Mouse (Mus musculus) forebrain, postnatal 0 days (tissue): Measurements from ENCODE around the gene Gm45716. TPM values are rescaled to one million over a fixed set of nuclear protein-coding genes. Genes with fewer than 3 reads are reported as not detected.
A peak's percentile ranks its signal among the peaks of the same experiment; 100 is the strongest.

ENCODE experiments used
- ATAC-seq: fragments of 200-750 bp; cut with Nextera tagmentation; 2 replicates; pipeline ENCODE4 v1.8.0; 2017; ENCODE audit warnings: mild to moderate bottlenecking, moderate library complexity
- DNase-seq: peaks from one replicate; pipeline ENCODE4 v3.0.0-alpha.2; 2015
- H3K27ac ChIP-seq: fragments of 300-500 bp; sonication (generic); 2 replicates; pipeline ENCODE4 v1.5.1; 2014; ENCODE audit warnings: low read depth, mild to moderate bottlenecking, antibody characterized with exemption, low read length, moderate library complexity, mixed read lengths
- H3K27me3 ChIP-seq: fragments of 300-500 bp; sonication (generic); 2 replicates; pipeline ENCODE4 v1.6.1; 2014; ENCODE audit warnings: mild to moderate bottlenecking, low read length, mixed read lengths; ENCODE audit not compliant: insufficient read depth
- H3K36me3 ChIP-seq: fragments of 300-500 bp; sonication (generic); 2 replicates; pipeline ENCODE4 v1.6.1; 2014; ENCODE audit warnings: mild to moderate bottlenecking, moderate library complexity; ENCODE audit not compliant: insufficient read depth
- H3K4me1 ChIP-seq: fragments of 300-500 bp; sonication (generic); 2 replicates; pipeline ENCODE4 v1.6.1; 2014; ENCODE audit warnings: antibody characterized with exemption; ENCODE audit not compliant: insufficient read depth
- H3K4me2 ChIP-seq: fragments of 300-500 bp; sonication (generic); 2 replicates; pipeline ENCODE4 v1.6.1; 2014; ENCODE audit warnings: low read depth, mild to moderate bottlenecking, moderate library complexity
- H3K4me3 ChIP-seq: fragments of 300-500 bp; sonication (generic); 2 replicates; pipeline ENCODE4 v1.5.1; 2014; ENCODE audit warnings: low read depth, low read length, mixed read lengths
- H3K9ac ChIP-seq: fragments of 300-500 bp; sonication (generic); 2 replicates; pipeline ENCODE4 v1.6.1; 2014; ENCODE audit warnings: mild to moderate bottlenecking
- H3K9me3 ChIP-seq: fragments of 300-500 bp; sonication (generic); 2 replicates; pipeline ENCODE4 v1.6.1; 2016; ENCODE audit warnings: low read length
- CTCF ChIP-seq: sonication (generic); IDR thresholded peaks from 2 replicates; pipeline ENCODE4 v1.5.1; 2016; ENCODE audit warnings: antibody characterized with exemption, control low read depth, low read depth
- WGBS: fragments of 180-500 bp; shearing (Covaris S2); extraction: QIAGEN DNeasy Blood & Tissue Kit; methylation state at CpG from one replicate; pipeline ENCODE4 v1.1.7; 2014; 5-methylcytosine and 5-hydroxymethylcytosine counted together
- polyA plus RNA-seq: library from polyadenylated mRNA; unstranded; fragments of >200 nt; fragmentation: Nextera tagmentation; extraction: Ambion mirVana; gene quantifications from 2 replicates; pipeline ENCODE4 v1.2.1, GENCODE M21; 2015
- total RNA-seq: library from RNA; depleted of rRNA; stranded (reverse); fragments of >200 nt; gene quantifications from 2 replicates; pipeline ENCODE4 v1.2.3, GENCODE M21; 2014; rRNA removed

Gm45716 gene
- 12.0 and 14.5 TPM in 2 replicates for total RNA-seq
- 24.7 and 32.7 TPM in 2 replicates for polyA plus RNA-seq

DNA sequence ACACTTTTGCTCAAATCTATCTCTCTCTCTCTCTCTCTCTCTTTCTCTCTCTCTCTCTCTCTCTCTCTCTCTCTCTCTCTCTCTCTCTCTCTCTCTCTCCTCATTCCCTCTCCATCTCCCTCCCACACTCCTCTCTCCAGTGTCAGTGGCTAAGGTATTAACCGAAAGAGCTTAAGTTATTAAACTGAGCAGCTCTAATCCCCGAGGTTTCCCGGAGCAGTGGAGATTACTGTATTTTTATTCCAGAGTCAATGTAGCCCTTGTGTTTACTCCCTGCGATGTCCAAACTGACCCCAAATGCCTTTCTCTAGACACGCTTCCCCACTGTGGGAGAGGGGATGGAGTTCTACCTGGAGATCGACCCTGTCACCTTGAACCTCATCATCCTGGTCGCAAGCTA lies at the start of gene Gm45716:
Gm45716 (plus strand) TSS at position 243 of the 400 bp plus-strand sequence.
- H3K4me1 ChIP-seq, result no peaks in the 10 kb centered on the region
- H3K9me3 ChIP-seq, result no peaks in the 10 kb centered on the region
- no peak within 1 kb of the TSS for H3K9ac ChIP-seq
- WGBS, result 85% methylated on average over 7 of the region's 7 CpGs
- H3K27ac ChIP-seq, result no peak within 1 kb of the TSS
- ATAC-seq (no peak), DNase-seq (no peak)
- H3K4me3 ChIP-seq, result no peak within 1 kb of the TSS
- no peak for TF ChIP-seq CTCF
- H3K4me2 ChIP-seq, result no peak within 1 kb of the TSS
- H3K36me3 ChIP-seq, result no peaks in the 10 kb centered on the region
- no peaks in the 10 kb centered on the region for H3K27me3 ChIP-seq

DNA sequence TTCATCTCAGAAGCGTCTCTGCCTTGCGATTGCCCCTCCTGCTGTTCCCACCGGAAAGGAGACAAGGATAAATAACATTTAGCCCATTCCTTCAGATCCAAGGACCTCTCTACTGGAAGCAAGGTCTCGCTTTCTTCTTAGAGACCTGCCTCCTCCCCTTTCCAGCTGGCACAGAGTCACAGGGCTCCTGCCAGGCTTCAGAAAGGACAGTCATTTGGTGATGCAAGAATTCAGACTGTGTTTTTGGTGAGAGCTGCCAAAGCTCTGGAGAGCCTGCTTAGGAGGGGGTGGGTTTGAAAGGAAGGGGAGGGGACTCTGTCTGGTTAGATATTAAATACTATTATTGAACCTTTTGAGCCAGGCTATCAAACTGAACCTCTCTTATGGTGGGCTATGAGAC lies 45.1 kb upstream of the Gm45716 start:
- no peak for TF ChIP-seq CTCF
- Histone ChIP-seq H3K4me2 (0 out of 2 replicates have a peak overlapping the region, but pooled peaks have one; percentile 1), H3K27ac (peak overlapping the region; percentile 15; the same call in 1 of the 2 replicates), H3K9me3 (no peaks in the 10 kb centered on the region), H3K4me3 (no peak overlapping the region), H3K9ac (no peak overlapping the region), H3K27me3 (no peaks in the 10 kb centered on the region), H3K36me3 (no peaks in the 10 kb centered on the region), H3K4me1 (peaks cover 7% of the 10 kb centered on the region; the same call in 1 of the 2 replicates)
- DNase-seq, result peak; percentile 64
- WGBS, result 22% methylated on average over 4 of the region's 4 CpGs
- peak; percentile 80 for ATAC-seq

GRCm38 (mm10) chr11:90142936-90143335 lies 44.5 kb upstream of the Gm45716 start:
- H3K4me2 ChIP-seq, result no peak overlapping the region
- DNase-seq (no peak), ATAC-seq (no peak)
- H3K4me3 ChIP-seq, result no peak overlapping the region
- no peak overlapping the region for H3K9ac ChIP-seq
- peaks cover 7% of the 10 kb centered on the region; the same call in 1 of the 2 replicates for H3K4me1 ChIP-seq
- H3K36me3 ChIP-seq, result no peaks in the 10 kb centered on the region
- no peak overlapping the region for H3K27ac ChIP-seq
- no peaks in the 10 kb centered on the region for H3K9me3 ChIP-seq
- H3K27me3 ChIP-seq, result no peaks in the 10 kb centered on the region
- 62% methylated on average over 4 of the region's 4 CpGs for WGBS
- no peak for TF ChIP-seq CTCF

- H3K9me3 ChIP-seq, result no peaks in the 10 kb centered on the region
- WGBS, result 93% methylated on average over 17 of the region's 17 CpGs
Observed at GRCm38 (mm10) chr11:90146086-90146860, 41.2 kb upstream of the Gm45716 start.

DNA sequence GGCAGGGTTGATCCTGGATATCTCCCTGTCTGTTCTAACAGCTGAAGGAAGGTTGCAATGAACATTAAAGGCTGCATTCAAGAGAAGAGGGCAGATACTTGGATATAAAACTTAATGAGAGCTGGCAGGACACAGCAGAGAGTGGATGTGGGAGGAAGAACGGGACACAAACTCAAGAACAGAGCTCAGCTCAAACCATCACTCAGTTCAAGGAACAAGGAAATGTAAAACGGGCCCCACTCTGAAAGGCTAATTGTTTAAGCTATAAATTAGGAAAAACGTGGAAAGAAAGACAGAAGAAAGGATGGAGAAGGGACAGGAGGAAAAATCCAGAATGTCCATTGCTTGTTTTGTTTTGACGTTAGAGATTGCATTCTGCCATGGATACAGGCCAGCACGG lies 32.4 kb upstream of the Gm45716 start:
- WGBS, result 18% methylated on average over 5 of the region's 5 CpGs
- H3K4me3 ChIP-seq, result no peak overlapping the region
- DNase-seq (no peak), ATAC-seq (no peak)
- no peaks in the 10 kb centered on the region for H3K4me1 ChIP-seq
- no peak overlapping the region for H3K4me2 ChIP-seq
- H3K36me3 ChIP-seq, result no peaks in the 10 kb centered on the region
- H3K9ac ChIP-seq, result no peak overlapping the region
- H3K9me3 ChIP-seq, result no peaks in the 10 kb centered on the region
- TF ChIP-seq CTCF, result no peak
- no peak overlapping the region for H3K27ac ChIP-seq
- H3K27me3 ChIP-seq, result no peaks in the 10 kb centered on the region

More at GRCm38 (mm10) chr11:90146086-90146860, 41.2 kb upstream of the Gm45716 start:
- no peak for DNase-seq
- H3K9ac ChIP-seq, result no peak overlapping the region
- H3K27me3 ChIP-seq, result no peaks in the 10 kb centered on the region
- no peak for ATAC-seq
- no peak overlapping the region for H3K4me3 ChIP-seq
- no peak overlapping the region for H3K27ac ChIP-seq
- no peak for TF ChIP-seq CTCF
- H3K4me1 ChIP-seq, result peaks cover 7% of the 10 kb centered on the region; the same call in 1 of the 2 replicates
- H3K4me2 ChIP-seq, result no peak overlapping the region
- no peaks in the 10 kb centered on the region for H3K36me3 ChIP-seq

- no peak overlapping the region for H3K27ac ChIP-seq
- H3K4me1 ChIP-seq, result no peaks in the 10 kb centered on the region
- no peak overlapping the region for H3K9ac ChIP-seq
- WGBS, result 7% methylated on average over 2 of the region's 2 CpGs
- no peaks in the 10 kb centered on the region for H3K9me3 ChIP-seq
- H3K27me3 ChIP-seq, result no peaks in the 10 kb centered on the region
- no peaks in the 10 kb centered on the region for H3K36me3 ChIP-seq
- no peak overlapping the region for H3K4me3 ChIP-seq
- ATAC-seq (peak; percentile 32; the same call in 1 of the 2 replicates), DNase-seq (no peak)
- no peak for TF ChIP-seq CTCF
- H3K4me2 ChIP-seq, result no peak overlapping the region
Observed at GRCm38 (mm10) chr11:90155466-90155865, 32.0 kb upstream of the Gm45716 start.

DNA sequence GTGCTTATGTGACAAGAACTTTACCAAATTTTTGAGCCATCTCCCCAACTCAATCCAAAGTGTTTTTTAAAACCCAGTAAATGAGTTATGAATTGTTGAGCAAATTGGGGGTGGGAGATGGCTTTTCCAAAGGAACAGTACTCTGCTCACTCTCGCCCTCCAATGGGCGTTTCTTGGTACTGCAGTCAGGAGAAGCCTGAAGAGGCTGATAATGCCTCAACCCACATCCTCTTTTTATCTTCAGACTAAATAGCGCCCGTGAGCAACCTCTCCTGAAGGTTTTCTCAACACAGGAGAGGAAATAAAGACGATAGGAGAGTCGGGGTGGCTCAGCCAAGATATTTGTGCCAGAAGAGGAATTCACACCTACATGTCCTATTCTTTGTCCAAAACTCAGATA lies 19.7 kb upstream of the Gm45716 start:
- Histone ChIP-seq H3K9me3 (no peaks in the 10 kb centered on the region), H3K4me2 (no peak overlapping the region), H3K27ac (no peak overlapping the region), H3K36me3 (no peaks in the 10 kb centered on the region), H3K4me3 (no peak overlapping the region), H3K27me3 (no peaks in the 10 kb centered on the region), H3K9ac (no peak overlapping the region), H3K4me1 (no peaks in the 10 kb centered on the region; the same call in 1 of the 2 replicates)
- no peak for DNase-seq
- peak; percentile 63 for TF ChIP-seq CTCF
- ATAC-seq, result no peak
- 29% methylated on average over 6 of the region's 6 CpGs for WGBS
